Mouse (Mus musculus): Measurements from ENCODE around the gene Lpgat1. TPM values are rescaled to one million over a fixed set of nuclear protein-coding genes. Genes with fewer than 3 reads are reported as not detected.

Lpgat1 gene
- polyA plus RNA-seq, 1 experiment from 2014 or later, result 39.8 TPM

GRCm38 (mm10) chr1:191715150-191715549, 2.5 kb upstream of the Lpgat1 start:
- Histone ChIP-seq H3K4me2 (no peak overlapping the region), H3K27ac (no peak overlapping the region), H3K9ac (no peak overlapping the region), H3K9me3 (no peaks in the 10 kb centered on the region), H3K4me3 (no peak overlapping the region), H3K4me1 (peaks cover 8% of the 10 kb centered on the region), H3K36me3 (replicated peaks) (no peaks in the 10 kb centered on the region), H3K27me3 (replicated peaks) (no peaks in the 10 kb centered on the region)
- 88% methylated on average over 2 of the region's 2 CpGs for WGBS
- no peak for ATAC-seq (replicated peaks)

GRCm38 (mm10) chr1:191717141-191717540, 493 bp upstream of the Lpgat1 start:
- WGBS, result 0% methylated on average over 1 of the region's 1 CpGs
- H3K27me3 ChIP-seq (replicated peaks), result no peaks in the 10 kb centered on the region
- H3K4me3 ChIP-seq, result peak overlapping the region; percentile 73
- peak overlapping the region; percentile 96; the same call in 1 of the 2 replicates for H3K9ac ChIP-seq
- no peaks in the 10 kb centered on the region for H3K9me3 ChIP-seq
- peak overlapping the region; percentile 93 for H3K27ac ChIP-seq
- ATAC-seq (replicated peaks), result no peak
- H3K36me3 ChIP-seq (replicated peaks), result no peaks in the 10 kb centered on the region
- peaks cover 28% of the 10 kb centered on the region for H3K4me1 ChIP-seq
- H3K4me2 ChIP-seq, result peak overlapping the region; percentile 62

- Histone ChIP-seq H3K4me2 (peak overlapping the region; percentile 62), H3K9ac (peak overlapping the region; percentile 96), H3K27me3 (replicated peaks) (no peaks in the 10 kb centered on the region), H3K9me3 (no peaks in the 10 kb centered on the region), H3K4me3 (peak overlapping the region; percentile 73), H3K4me1 (peaks cover 39% of the 10 kb centered on the region), H3K27ac (peak overlapping the region; percentile 93), H3K36me3 (replicated peaks) (0 out of 2 replicates have a peak, but pooled peaks cover under 1% of the 10 kb centered on the region)
- WGBS, result under 1% methylated on average over 71 of the region's 84 CpGs
- ATAC-seq (replicated peaks), result peak; percentile 69
Measured at GRCm38 (mm10) chr1:191718522-191719281, 1.1 kb downstream of the Lpgat1 start.

GRCm38 (mm10) chr1:191719326-191719725, 1.7 kb downstream of the Lpgat1 start:
- Histone ChIP-seq H3K27me3 (replicated peaks) (no peaks in the 10 kb centered on the region), H3K4me2 (peak overlapping the region; percentile 62), H3K4me1 (peaks cover 39% of the 10 kb centered on the region), H3K27ac (peak overlapping the region; percentile 93), H3K4me3 (peak overlapping the region; percentile 73), H3K9ac (peak overlapping the region; percentile 96), H3K9me3 (no peaks in the 10 kb centered on the region), H3K36me3 (replicated peaks) (0 out of 2 replicates have a peak, but pooled peaks cover 7% of the 10 kb centered on the region)
- no peak for ATAC-seq (replicated peaks)
- 4% methylated on average over 11 of the region's 11 CpGs for WGBS

- Histone ChIP-seq H3K4me2 (peak overlapping the region; percentile 62), H3K36me3 (replicated peaks) (0 out of 2 replicates have a peak, but pooled peaks cover 8% of the 10 kb centered on the region), H3K27me3 (replicated peaks) (no peaks in the 10 kb centered on the region), H3K9ac (peak overlapping the region; percentile 47), H3K4me1 (peaks cover 39% of the 10 kb centered on the region), H3K9me3 (no peaks in the 10 kb centered on the region), H3K27ac (peak overlapping the region; percentile 56), H3K4me3 (peak overlapping the region; percentile 73)
- no peak for ATAC-seq (replicated peaks)
- 48% methylated on average over 3 of the region's 3 CpGs for WGBS
Measured at GRCm38 (mm10) chr1:191720419-191720818, 2.8 kb downstream of the Lpgat1 start.

GRCm38 (mm10) chr1:191722706-191723105, 5.1 kb downstream of the Lpgat1 start:
- Histone ChIP-seq H3K9ac (no peak overlapping the region), H3K4me3 (no peak overlapping the region), H3K27me3 (replicated peaks) (no peaks in the 10 kb centered on the region), H3K4me2 (no peak overlapping the region), H3K9me3 (no peaks in the 10 kb centered on the region), H3K36me3 (replicated peaks) (peaks cover 12% of the 10 kb centered on the region; the same call in 1 of the 2 replicates), H3K4me1 (peaks cover 37% of the 10 kb centered on the region), H3K27ac (no peak overlapping the region)
- no peak for ATAC-seq (replicated peaks)
- 71% methylated on average over 4 of the region's 4 CpGs for WGBS

- Histone ChIP-seq H3K9me3 (no peaks in the 10 kb centered on the region), H3K27me3 (replicated peaks) (no peaks in the 10 kb centered on the region)
- ATAC-seq (replicated peaks), result no peak
Measured at GRCm38 (mm10) chr1:191723675-191724074, 6.0 kb downstream of the Lpgat1 start.

GRCm38 (mm10) chr1:191724385-191725061, 6.9 kb downstream of the Lpgat1 start:
- Histone ChIP-seq H3K4me1 (peaks cover 37% of the 10 kb centered on the region), H3K4me3 (no peak overlapping the region), H3K9ac (no peak overlapping the region), H3K4me2 (no peak overlapping the region), H3K27me3 (replicated peaks) (no peaks in the 10 kb centered on the region), H3K27ac (no peak overlapping the region), H3K9me3 (no peaks in the 10 kb centered on the region), H3K36me3 (replicated peaks) (peaks cover 12% of the 10 kb centered on the region; the same call in 1 of the 2 replicates)
- WGBS, result 87% methylated on average over 12 of the region's 12 CpGs
- no peak for ATAC-seq (replicated peaks)

More at GRCm38 (mm10) chr1:191723675-191724074, 6.0 kb downstream of the Lpgat1 start:
- Histone ChIP-seq H3K27ac (no peak overlapping the region), H3K4me3 (no peak overlapping the region), H3K9ac (no peak overlapping the region), H3K4me1 (peaks cover 37% of the 10 kb centered on the region), H3K4me2 (no peak overlapping the region), H3K36me3 (replicated peaks) (peaks cover 12% of the 10 kb centered on the region; the same call in 1 of the 2 replicates)
- 63% methylated on average over 6 of the region's 6 CpGs for WGBS

GRCm38 (mm10) chr1:191732623-191733022, 15.0 kb downstream of the Lpgat1 start:
- no peak overlapping the region for H3K4me2 ChIP-seq
- 92% methylated on average over 4 of the region's 4 CpGs for WGBS

GRCm38 (mm10) chr1:191733822-191734221, 16.2 kb downstream of the Lpgat1 start:
- Histone ChIP-seq H3K27ac (no peak overlapping the region), H3K36me3 (replicated peaks) (0 out of 2 replicates have a peak, but pooled peaks cover 15% of the 10 kb centered on the region), H3K9me3 (no peaks in the 10 kb centered on the region), H3K9ac (no peak overlapping the region), H3K27me3 (replicated peaks) (no peaks in the 10 kb centered on the region), H3K4me2 (no peak overlapping the region), H3K4me3 (no peak overlapping the region), H3K4me1 (no peaks in the 10 kb centered on the region)
- ATAC-seq (replicated peaks), result no peak
- 92% methylated on average over 4 of the region's 4 CpGs for WGBS

More at GRCm38 (mm10) chr1:191732623-191733022, 15.0 kb downstream of the Lpgat1 start:
- Histone ChIP-seq H3K9ac (no peak overlapping the region), H3K27me3 (replicated peaks) (no peaks in the 10 kb centered on the region), H3K9me3 (no peaks in the 10 kb centered on the region), H3K36me3 (replicated peaks) (0 out of 2 replicates have a peak, but pooled peaks cover 15% of the 10 kb centered on the region), H3K4me3 (no peak overlapping the region), H3K4me1 (no peaks in the 10 kb centered on the region), H3K27ac (no peak overlapping the region)
- no peak for ATAC-seq (replicated peaks)

- 0 out of 2 replicates have a peak, but pooled peaks cover 12% of the 10 kb centered on the region for H3K36me3 ChIP-seq (replicated peaks)
- H3K9me3 ChIP-seq, result no peaks in the 10 kb centered on the region
- H3K4me2 ChIP-seq, result no peak overlapping the region
- no peaks in the 10 kb centered on the region for H3K4me1 ChIP-seq
- H3K4me3 ChIP-seq, result no peak overlapping the region
- no peaks in the 10 kb centered on the region for H3K27me3 ChIP-seq (replicated peaks)
- no peak for ATAC-seq (replicated peaks)
- no peak overlapping the region for H3K27ac ChIP-seq
- no peak overlapping the region for H3K9ac ChIP-seq
Measured at GRCm38 (mm10) chr1:191736425-191736824, 18.8 kb downstream of the Lpgat1 start.

GRCm38 (mm10) chr1:191737871-191738270, 20.2 kb downstream of the Lpgat1 start:
- ATAC-seq (replicated peaks), result no peak
- 87% methylated on average over 6 of the region's 6 CpGs for WGBS
- no peak overlapping the region for H3K4me3 ChIP-seq
- no peaks in the 10 kb centered on the region for H3K9me3 ChIP-seq
- no peaks in the 10 kb centered on the region for H3K4me1 ChIP-seq
- H3K27ac ChIP-seq, result no peak overlapping the region
- no peak overlapping the region for H3K9ac ChIP-seq
- no peaks in the 10 kb centered on the region for H3K27me3 ChIP-seq (replicated peaks)
- H3K4me2 ChIP-seq, result no peak overlapping the region
- H3K36me3 ChIP-seq (replicated peaks), result 0 out of 2 replicates have a peak, but pooled peaks cover 8% of the 10 kb centered on the region

Data from midbrain, embryonic 15.5 days (tissue).